Mouse (Mus musculus) neutrophil, adult 65 days (primary cell): ENCODE measurements around the gene Zdhhc8. TPM values are rescaled to one million over a fixed set of nuclear protein-coding genes. Genes with fewer than 3 reads are reported as not detected.

Experiments used
- total RNA-seq: library from RNA; stranded (reverse); gene quantifications from 2 replicates; pipeline ENCODE4 v1.2.4, GENCODE M21; 2023

Zdhhc8 gene
- total RNA-seq = 2.0 and 2.8 TPM in 2 replicates

DNA sequence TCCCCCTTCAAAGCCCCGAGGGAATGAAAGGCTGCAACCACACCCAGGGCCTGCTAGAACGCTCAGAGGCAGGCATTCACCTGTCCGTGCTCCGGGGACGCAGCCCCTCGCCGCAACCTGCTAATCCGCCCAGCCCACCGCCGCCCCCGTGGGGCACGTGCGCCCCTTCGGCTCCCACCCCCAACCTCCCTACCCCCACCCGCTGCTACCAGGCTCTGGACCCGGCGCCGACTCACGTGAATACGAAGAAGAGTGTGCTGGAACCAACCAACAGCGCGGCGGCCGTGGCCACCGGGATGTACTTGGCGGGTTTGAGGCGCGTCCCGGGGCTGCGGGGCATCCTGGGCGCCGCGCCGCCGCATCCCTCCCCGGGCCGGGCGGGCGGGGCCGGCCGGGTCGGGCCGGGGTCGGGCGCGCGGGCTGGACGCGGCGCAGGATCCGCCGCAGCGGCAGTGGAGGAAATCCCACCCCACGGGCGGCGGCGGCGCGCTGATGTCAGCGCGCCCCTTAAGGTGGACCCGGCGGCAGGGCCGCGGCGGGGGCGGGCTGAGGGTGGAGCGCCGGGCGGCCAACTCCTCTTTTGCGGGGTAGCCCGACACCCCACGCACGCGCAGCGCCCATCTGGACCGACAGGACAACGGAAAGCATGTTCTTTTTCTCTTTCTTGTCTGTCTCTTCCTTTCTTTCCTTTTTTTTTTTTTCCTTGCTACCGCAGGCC, at the start of gene Zdhhc8:
Gene Zdhhc8, minus strand, starts transcription at position 466 of the 718 bp plus-strand sequence.

DNA sequence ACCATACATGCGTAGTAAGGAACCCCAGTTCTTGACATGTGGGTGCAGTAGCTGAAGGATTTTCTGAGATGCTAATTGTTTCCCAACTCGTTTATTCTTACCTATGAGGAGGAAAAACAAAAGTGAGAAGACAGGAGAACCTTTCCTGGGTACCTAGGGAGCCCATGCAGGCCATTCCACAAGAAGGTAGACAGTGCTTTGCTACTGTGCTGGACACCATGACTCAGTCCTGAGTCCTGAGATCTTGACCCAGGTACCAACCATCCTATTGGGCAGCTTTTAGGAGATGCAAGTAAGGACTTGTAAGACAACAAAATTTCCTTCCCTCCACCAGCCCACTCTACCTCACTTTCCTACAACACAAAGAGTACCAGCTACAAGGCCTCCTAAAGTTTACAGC, 23.3 kb upstream of the Zdhhc8 start, which contains the start of gene Gm49776:
Gene Gm49776, minus strand, starts transcription at position 101 of the 400 bp plus-strand sequence.

DNA sequence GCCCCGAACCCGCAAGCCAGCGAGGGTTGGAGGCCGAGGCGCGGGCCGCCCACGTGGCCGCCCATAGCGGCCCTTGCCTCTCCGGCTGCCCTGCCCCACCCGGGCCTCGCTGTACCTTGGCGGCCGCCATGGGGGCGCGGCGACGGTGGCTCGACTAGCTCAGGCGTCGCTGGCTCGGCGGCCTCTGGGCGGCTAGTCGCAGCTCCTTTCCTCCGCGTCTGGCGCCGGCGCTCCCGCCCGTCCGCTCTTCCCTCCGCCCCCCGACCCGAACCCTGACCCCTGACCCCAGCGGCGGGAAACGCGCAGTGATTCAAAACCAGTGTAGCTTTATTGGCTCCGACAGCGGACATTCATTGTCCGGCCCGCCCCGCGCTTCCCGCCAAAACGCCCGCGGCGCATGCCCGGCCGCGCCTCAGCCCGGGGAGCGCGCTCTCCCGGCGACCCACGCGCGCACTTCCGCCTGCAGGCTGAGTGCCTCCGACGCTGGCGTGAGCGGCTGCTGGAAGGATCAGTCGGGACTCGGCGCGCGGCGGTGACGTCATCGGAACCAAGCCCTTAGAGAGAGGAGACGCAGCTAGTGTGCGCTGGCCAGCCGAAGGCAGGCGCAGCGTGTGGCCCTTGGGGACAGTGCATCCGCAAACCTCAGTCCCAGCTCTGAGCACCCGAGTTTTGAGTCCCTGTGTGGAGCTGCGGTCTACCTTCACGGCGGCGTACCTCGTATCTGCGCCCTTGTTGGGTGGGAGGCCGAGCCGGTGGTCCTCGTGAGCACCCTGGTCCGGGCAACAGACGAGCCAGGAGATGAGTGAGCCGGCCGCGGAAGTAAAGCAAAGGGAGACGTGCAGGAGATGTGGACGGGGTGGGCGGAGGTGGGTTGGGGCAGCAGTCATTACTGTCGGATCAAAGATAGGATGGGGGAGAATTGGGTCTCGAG, 13.8 kb upstream of the Zdhhc8 start, which contains the start of the genes Trmt2a and Ranbp1:
Gene Trmt2a, plus strand, starts transcription at position 247 of the 931 bp plus-strand sequence.
Gene Ranbp1, minus strand, starts transcription at position 300 of the 931 bp plus-strand sequence.

DNA sequence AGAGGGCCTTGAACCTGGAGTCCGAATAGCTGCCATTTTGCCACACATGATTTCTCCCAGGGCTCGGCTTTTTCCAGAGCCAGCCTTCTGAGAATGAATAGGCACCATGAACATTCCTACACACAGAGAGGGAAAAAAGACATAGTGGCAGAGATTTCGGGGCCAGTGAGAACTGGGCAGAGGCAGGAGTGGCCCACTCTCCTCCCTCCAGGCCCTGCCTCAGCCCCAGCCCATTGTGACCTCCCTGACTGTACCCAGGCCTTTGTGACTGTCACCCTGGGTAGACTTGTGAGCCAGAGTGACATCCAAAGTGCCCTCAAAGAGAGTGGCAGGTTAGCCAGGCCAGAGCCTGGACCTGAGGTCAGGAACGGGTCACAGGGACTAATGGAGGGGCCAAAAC, 17.4 kb downstream of the Zdhhc8 start, which contains the start of gene Ccdc188:
Gene Ccdc188, plus strand, starts transcription at position 301 of the 400 bp plus-strand sequence.

Other genes starting within 250 kb of the Zdhhc8 start
- gene Dgcr6, start 182.3 kb downstream of the Zdhhc8 start, total RNA-seq = 7.3 and 10.1 TPM in 2 replicates
- 7.2 and 8.8 TPM in 2 replicates for gene Prodh, start 144.9 kb downstream of the Zdhhc8 start, total RNA-seq
- gene Rtn4r, start 107.5 kb downstream of the Zdhhc8 start, total RNA-seq = 0.20 TPM in 1 of 2 replicates, not detected in the other
- gene Ccdc188, start 17.3 kb downstream of the Zdhhc8 start, total RNA-seq = not detected in 2 replicates
- gene Trmt2a, start 13.5 kb upstream of the Zdhhc8 start, total RNA-seq = 34.0 and 45.7 TPM in 2 replicates
- gene Ranbp1, start 13.6 kb upstream of the Zdhhc8 start, total RNA-seq = 50.5 and 61.9 TPM in 2 replicates
- not detected in 2 replicates for gene Gm49776, start 23.2 kb upstream of the Zdhhc8 start, total RNA-seq
- gene Dgcr8, start 54.1 kb upstream of the Zdhhc8 start, total RNA-seq = 10.3 and 15.3 TPM in 2 replicates
- 20.1 and 25.5 TPM in 2 replicates for gene Tango2, start 113.0 kb upstream of the Zdhhc8 start, total RNA-seq
- gene Arvcf, start 113.0 kb upstream of the Zdhhc8 start, total RNA-seq = 1.8 and 4.4 TPM in 2 replicates
- 5.1 and 7.1 TPM in 2 replicates for gene Txnrd2, start 191.2 kb upstream of the Zdhhc8 start, total RNA-seq
- 16.9 and 19.2 TPM in 2 replicates for gene Comt, start 191.7 kb upstream of the Zdhhc8 start, total RNA-seq